Mouse (Mus musculus) kidney, adult 2 months (tissue): ENCODE results near the gene Lmod2.

Experiments used
- CTCF ChIP-seq: fragments of 200-500 bp; conservative IDR thresholded peaks from 2 replicates; pipeline ENCODE4 v1.5.1; 2011; ENCODE audit warnings: low read depth, mild to moderate bottlenecking, control low read depth, low read length, moderate library complexity, mixed read lengths; ENCODE audit not compliant: insufficient read depth, insufficient read length
- POLR2A ChIP-seq: fragments of 200-500 bp; IDR thresholded peaks from one replicate; pipeline ENCODE4 v1.6.1; 2011; ENCODE audit warnings: low read depth, low read length, control low read depth

- no peak for TF ChIP-seq POLR2A
- TF ChIP-seq CTCF, result no peak
Measured at GRCm38 (mm10) chr6:24571126-24571525, 26.4 kb upstream of the Lmod2 start.
